Mouse (Mus musculus) neutrophil, adult 5-6 weeks (primary cell): ENCODE measurements around the gene Sik1. TPM values are rescaled to one million over a fixed set of nuclear protein-coding genes. Genes with fewer than 3 reads are reported as not detected.
A peak's percentile ranks its signal among the peaks of the same experiment; 100 is the strongest.

Experiments used
- ATAC-seq: fragments of 151-379, 151-347 bp; 2 replicates; pipeline ENCODE4 v1.8.0; 2017; ENCODE audit warnings: mild to moderate bottlenecking, moderate TSS enrichment; ENCODE audit not compliant: insufficient number of reproducible peaks, poor library complexity, low FRiP score, severe bottlenecking; ENCODE audit errors: extremely low read depth
- total RNA-seq: library from RNA; stranded (forward); fragments of 200-1000 nt; gene quantifications from 2 replicates; pipeline ENCODE4 v1.2.3, GENCODE M21; 2017

The Sik1 gene
- total RNA-seq, 1 experiment from 2014 or later, result 90.7 TPM

GRCm38 (mm10) chr17:31859367-31859766, 3.8 kb upstream of the Sik1 start:
- ATAC-seq, result no peak

- no peak for ATAC-seq
Measured at GRCm38 (mm10) chr17:31858786-31859185, 3.2 kb upstream of the Sik1 start.

- no peak for ATAC-seq
Measured at GRCm38 (mm10) chr17:31857903-31858426, 2.4 kb upstream of the Sik1 start.

- no peak for ATAC-seq
Measured at GRCm38 (mm10) chr17:31857251-31857650, 1.6 kb upstream of the Sik1 start.

GRCm38 (mm10) chr17:31856519-31857160, 1.0 kb upstream of the Sik1 start:
- no peak for ATAC-seq

GRCm38 (mm10) chr17:31854770-31855596, 621 bp downstream of the Sik1 start:
- 0 out of 2 replicates have a peak, but pooled peaks have one; percentile 35 for ATAC-seq

GRCm38 (mm10) chr17:31853448-31854188, 2.0 kb downstream of the Sik1 start:
- ATAC-seq, result peak; percentile 7; the same call in 1 of the 2 replicates

- no peak for ATAC-seq
Measured at GRCm38 (mm10) chr17:31852782-31853447, 2.7 kb downstream of the Sik1 start.

- ATAC-seq, result no peak
Measured at GRCm38 (mm10) chr17:31851816-31852476, 3.7 kb downstream of the Sik1 start.

- ATAC-seq, result no peak
Measured at GRCm38 (mm10) chr17:31850457-31850980, 5.1 kb downstream of the Sik1 start.

GRCm38 (mm10) chr17:31846970-31847369, 8.6 kb downstream of the Sik1 start:
- ATAC-seq, result no peak

- no peak for ATAC-seq
Measured at GRCm38 (mm10) chr17:31846352-31846751, 9.3 kb downstream of the Sik1 start.

GRCm38 (mm10) chr17:31843891-31844290, 11.7 kb downstream of the Sik1 start:
- no peak for ATAC-seq

- no peak for ATAC-seq
Measured at GRCm38 (mm10) chr17:31842930-31843822, 12.4 kb downstream of the Sik1 start.

GRCm38 (mm10) chr17:31841842-31842611, 13.6 kb downstream of the Sik1 start:
- ATAC-seq, result peak; percentile 0; the same call in 1 of the 2 replicates

GRCm38 (mm10) chr17:31841453-31841841, 14.2 kb downstream of the Sik1 start:
- ATAC-seq, result peak; percentile 6
